Mouse (Mus musculus): ENCODE measurements around the gene Chst15.

- TF ChIP-seq CTCF (conservative IDR thresholded peaks at IDR 0.05; ENCODE audit: insufficient read depth, insufficient read length, low read depth, low read length), result no peak
- no peak for TF ChIP-seq POLR2A (IDR thresholded peaks at IDR 0.05; ENCODE audit: low read depth, low read length)
These were observed 82.8 kb downstream of the Chst15 start for GRCm38 (mm10) chr7:132234250-132234649.

Measured in kidney, adult 2 months (tissue).